In genomic region chr9:109038086-109038895, GRCm38 (mm10) we compare ENCODE assay signal across 8 mouse cellular contexts. TPM values are rescaled to one million over a fixed set of nuclear protein-coding genes. Genes with fewer than 3 reads are reported as not detected.
DNase-seq lines count a peak whose midpoint lies in the region; ATAC-seq and TF ChIP-seq lines count a peak whose summit lies in the region.

Gene Shisa5 (plus strand): TSS chr9:109038565.

- TF ChIP-seq POLR2A in cortical plate, adult 2 months (IDR thresholded peaks at IDR 0.05; ENCODE audit: extremely low read depth, insufficient read depth, low read length), result 0 out of 2 replicates have a peak, but pooled peaks have one; percentile 6

- peak within 1 kb of the TSS; percentile 78 for H3K4me2 ChIP-seq in intestine, embryonic 15.5 days (replicated peaks)
- peak within 1 kb of the TSS; percentile 79 for H3K4me2 ChIP-seq in limb, embryonic 13.5 days (replicated peaks)
- H3K4me2 ChIP-seq in midbrain, embryonic 13.5 days (replicated peaks), result peak within 1 kb of the TSS; percentile 88
- H3K4me2 ChIP-seq in stomach, postnatal 0 days (replicated peaks; ENCODE audit: low read depth), result peak within 1 kb of the TSS; percentile 73

- H3K27ac ChIP-seq in cortical plate, adult 2 months (ENCODE audit: insufficient read depth, low read length), result peak within 1 kb of the TSS; percentile 68; the same call in 1 of the 2 replicates
- peak within 1 kb of the TSS; percentile 78 for H3K27ac ChIP-seq in intestine, embryonic 15.5 days
- peak within 1 kb of the TSS; percentile 39 for H3K27ac ChIP-seq in limb, embryonic 13.5 days
- H3K27ac ChIP-seq in midbrain, embryonic 13.5 days, result no peak within 1 kb of the TSS
- peak within 1 kb of the TSS; percentile 91 for H3K27ac ChIP-seq in stomach, postnatal 0 days (replicated peaks)

- peak; percentile 89 for ATAC-seq in intestine, embryonic 15.5 days
- ATAC-seq in limb, embryonic 13.5 days (ENCODE audit: low FRiP score, low read depth), result peak; percentile 91
- ATAC-seq in midbrain, embryonic 13.5 days, result peak; percentile 87
- ATAC-seq in stomach, postnatal 0 days (ENCODE audit: low FRiP score, low TSS enrichment), result peak; percentile 86

- TF ChIP-seq CTCF in cortical plate, adult 2 months (IDR thresholded peaks at IDR 0.05; ENCODE audit: extremely low read depth, insufficient read depth, low read length), result no peak
- peak; percentile 9; the same call in 1 of the 2 replicates for TF ChIP-seq CTCF in stomach, postnatal 0 days (IDR thresholded peaks at IDR 0.05; ENCODE audit: low read depth)

- peak within 1 kb of the TSS; percentile 75 for H3K9ac ChIP-seq in intestine, embryonic 15.5 days
- peak within 1 kb of the TSS; percentile 79 for H3K9ac ChIP-seq in limb, embryonic 13.5 days
- H3K9ac ChIP-seq in midbrain, embryonic 13.5 days (replicated peaks), result peak within 1 kb of the TSS; percentile 78
- H3K9ac ChIP-seq in stomach, postnatal 0 days (ENCODE audit: low read length), result peak within 1 kb of the TSS; percentile 82

- no peaks in the 10 kb centered on the region for H3K27me3 ChIP-seq in intestine, embryonic 15.5 days (replicated peaks)
- H3K27me3 ChIP-seq in limb, embryonic 13.5 days, result no peaks in the 10 kb centered on the region
- no peaks in the 10 kb centered on the region for H3K27me3 ChIP-seq in midbrain, embryonic 13.5 days
- no peaks in the 10 kb centered on the region for H3K27me3 ChIP-seq in stomach, postnatal 0 days (ENCODE audit: control insufficient read depth, insufficient read depth, low read length)

- H3K9me3 ChIP-seq in intestine, embryonic 15.5 days, result no peaks in the 10 kb centered on the region
- H3K9me3 ChIP-seq in limb, embryonic 13.5 days, result no peaks in the 10 kb centered on the region
- no peaks in the 10 kb centered on the region for H3K9me3 ChIP-seq in midbrain, embryonic 13.5 days
- H3K9me3 ChIP-seq in stomach, postnatal 0 days (ENCODE audit: control insufficient read depth, low read length), result no peaks in the 10 kb centered on the region

- peak within 1 kb of the TSS; percentile 45 for H3K4me3 ChIP-seq in cortical plate, adult 2 months (ENCODE audit: insufficient read depth, low read length)
- H3K4me3 ChIP-seq in intestine, embryonic 15.5 days (replicated peaks), result peak within 1 kb of the TSS; percentile 64
- peak within 1 kb of the TSS; percentile 63 for H3K4me3 ChIP-seq in limb, embryonic 13.5 days
- peak within 1 kb of the TSS; percentile 64 for H3K4me3 ChIP-seq in midbrain, embryonic 13.5 days (replicated peaks)
- H3K4me3 ChIP-seq in stomach, postnatal 0 days (ENCODE audit: low read depth, low read length), result peak within 1 kb of the TSS; percentile 77

- no peak for DNase-seq in left cerebral cortex, adult 18-20 months (ENCODE audit: low spot score in 2 of 2)
- no peak for DNase-seq in left cerebral cortex, adult 11 months (ENCODE audit: low spot score)
- DNase-seq in gonadal fat pad, adult 2 months (ENCODE audit: low read depth), result no peak
- peak; percentile 90 for DNase-seq in stomach, postnatal 0 days (ENCODE audit: low spot score)

- no peak for TF ChIP-seq EP300 in stomach, postnatal 0 days (optimal IDR thresholded peaks at IDR 0.05)

- no peaks in the 10 kb centered on the region for H3K36me3 ChIP-seq in intestine, embryonic 15.5 days
- H3K36me3 ChIP-seq in limb, embryonic 13.5 days, result no peaks in the 10 kb centered on the region
- H3K36me3 ChIP-seq in midbrain, embryonic 13.5 days, result no peaks in the 10 kb centered on the region
- no peaks in the 10 kb centered on the region for H3K36me3 ChIP-seq in stomach, postnatal 0 days (ENCODE audit: control insufficient read depth, insufficient read depth, low read length)

- no peaks in the 10 kb centered on the region for H3K4me1 ChIP-seq in cortical plate, adult 2 months (ENCODE audit: control insufficient read depth, insufficient read depth, low read length)
- peaks cover 28% of the 10 kb centered on the region for H3K4me1 ChIP-seq in intestine, embryonic 15.5 days (replicated peaks)
- peaks cover 31% of the 10 kb centered on the region for H3K4me1 ChIP-seq in limb, embryonic 13.5 days
- H3K4me1 ChIP-seq in midbrain, embryonic 13.5 days (replicated peaks), result peaks cover 16% of the 10 kb centered on the region
- H3K4me1 ChIP-seq in stomach, postnatal 0 days (replicated peaks; ENCODE audit: control insufficient read depth, insufficient read depth), result no peaks in the 10 kb centered on the region

- under 1% methylated on average over 36 of the region's 40 CpGs for WGBS in intestine, embryonic 15.5 days
- WGBS in limb, embryonic 13.5 days, result under 1% methylated on average over 34 of the region's 40 CpGs
- under 1% methylated on average over 40 of the region's 40 CpGs for WGBS in midbrain, embryonic 13.5 days
- under 1% methylated on average over 40 of the region's 40 CpGs for WGBS in stomach, postnatal 0 days

RNA-seq across cellular contexts. Expression of gene Shisa5, which starts in this region (rescaled TPM):
- 10 to 100 TPM; 72.8 to 82.3 TPM for total RNA-seq in left cerebral cortex, adult 18-20 months (2021)
- polyA plus RNA-seq in cortical plate, adult 2 months (2012; rRNA removed), result 123 and 125 TPM in 2 replicates
- 224 and 225 TPM in 2 replicates for polyA plus RNA-seq in gonadal fat pad, adult 2 months (2012; rRNA removed)
- 112 and 121 TPM in 2 replicates for polyA plus RNA-seq in intestine, embryonic 15.5 days (2015; fragmentation: Nextera tagmentation; extraction: Ambion mirVana)
- 84.1 and 87.1 TPM in 2 replicates for polyA plus RNA-seq in limb, embryonic 13.5 days (2015; fragmentation: Nextera tagmentation; extraction: Ambion mirVana)
- polyA plus RNA-seq in midbrain, embryonic 13.5 days (2015; fragmentation: Nextera tagmentation; extraction: Ambion mirVana), result 43.7 and 44.3 TPM in 2 replicates
- 168 and 181 TPM in 2 replicates for polyA plus RNA-seq in stomach, postnatal 0 days (2015; fragmentation: Nextera tagmentation; extraction: Ambion mirVana)
